Mouse (Mus musculus): ENCODE results near the gene Klf3.

DNA sequence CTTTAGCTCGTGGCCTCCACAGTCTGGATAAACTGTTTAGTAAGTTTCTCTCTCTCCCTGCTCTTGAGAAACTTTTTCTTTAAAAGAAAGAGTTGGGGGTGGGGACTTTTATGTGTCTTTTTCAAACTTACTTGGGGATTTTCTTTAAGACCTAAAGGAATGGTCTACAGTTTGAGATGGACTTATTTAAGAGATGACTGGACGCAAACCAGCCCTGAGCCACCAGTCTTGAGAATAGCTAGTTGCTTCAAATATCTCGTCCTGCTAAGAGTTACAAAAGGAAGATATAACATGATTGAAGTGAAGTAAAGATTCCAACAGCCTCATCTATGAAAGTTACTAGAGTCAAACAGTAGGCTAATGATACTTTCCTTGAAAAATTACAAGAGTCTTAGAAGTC is 4.0 kb downstream of the Klf3 start:
- TF ChIP-seq CTCF (IDR thresholded peaks at IDR 0.05; ENCODE audit: borderline replicate concordance, insufficient read depth, low read length), result no peak
- TF ChIP-seq POLR2A (IDR thresholded peaks at IDR 0.05; ENCODE audit: low read depth, low read length), result no peak

All from embryonic fibroblast, embryonic 13.5 days (primary cell).